Mouse (Mus musculus): ENCODE data around the gene Spocd1. TPM values are rescaled to one million over a fixed set of nuclear protein-coding genes. Genes with fewer than 3 reads are reported as not detected.
A peak's percentile ranks its signal among the peaks of the same experiment; 100 is the strongest.

Gene Spocd1
- polyA plus RNA-seq, 1 experiment from 2014 or later = not detected

DNA sequence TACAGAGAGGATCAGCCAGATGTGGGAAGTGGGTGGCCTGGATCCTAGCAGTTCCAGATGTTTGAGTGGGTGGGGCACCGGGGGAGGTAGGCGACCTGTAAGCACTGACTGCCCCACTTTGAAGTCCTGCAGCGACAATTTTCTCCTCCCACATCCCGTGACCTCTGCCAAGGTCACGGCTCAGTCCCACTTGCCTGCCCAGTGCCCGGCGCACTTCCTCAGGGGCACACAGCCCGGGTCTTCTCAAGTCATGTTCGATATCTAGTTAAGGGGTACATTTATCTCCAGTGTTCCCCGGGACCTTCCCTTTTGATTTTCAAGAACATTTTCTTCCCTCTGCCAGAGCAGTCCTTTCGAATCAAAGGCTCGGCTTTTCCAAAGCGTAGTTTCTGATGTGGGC is 23.0 kb upstream of the Spocd1 start:
- no peak overlapping the region for H3K27ac ChIP-seq
- no peak for ATAC-seq
- H3K27me3 ChIP-seq (replicated peaks) = no peaks in the 10 kb centered on the region
- peaks cover 7% of the 10 kb centered on the region; the same call in 1 of the 2 replicates for H3K4me1 ChIP-seq (replicated peaks)
- H3K9me3 ChIP-seq = no peaks in the 10 kb centered on the region
- no peak overlapping the region for H3K4me3 ChIP-seq (replicated peaks)
- no peaks in the 10 kb centered on the region for H3K36me3 ChIP-seq
- H3K9ac ChIP-seq = no peak overlapping the region
- H3K4me2 ChIP-seq (replicated peaks) = no peak overlapping the region
- WGBS = 69% methylated on average over 13 of the region's 13 CpGs

- no peak overlapping the region for H3K4me2 ChIP-seq (replicated peaks)
- no peak overlapping the region for H3K4me3 ChIP-seq (replicated peaks)
- 39% methylated on average over 3 of the region's 3 CpGs for WGBS
- no peak overlapping the region for H3K27ac ChIP-seq
- H3K9me3 ChIP-seq = no peaks in the 10 kb centered on the region
- H3K36me3 ChIP-seq = no peaks in the 10 kb centered on the region
- no peaks in the 10 kb centered on the region for H3K27me3 ChIP-seq (replicated peaks)
- no peak overlapping the region for H3K9ac ChIP-seq
- ATAC-seq = 0 out of 2 replicates have a peak, but pooled peaks have one; percentile 17
- peaks cover 12% of the 10 kb centered on the region for H3K4me1 ChIP-seq (replicated peaks)
These were observed 20.2 kb upstream of the Spocd1 start for GRCm38 (mm10) chr4:129908836-129909235.

DNA sequence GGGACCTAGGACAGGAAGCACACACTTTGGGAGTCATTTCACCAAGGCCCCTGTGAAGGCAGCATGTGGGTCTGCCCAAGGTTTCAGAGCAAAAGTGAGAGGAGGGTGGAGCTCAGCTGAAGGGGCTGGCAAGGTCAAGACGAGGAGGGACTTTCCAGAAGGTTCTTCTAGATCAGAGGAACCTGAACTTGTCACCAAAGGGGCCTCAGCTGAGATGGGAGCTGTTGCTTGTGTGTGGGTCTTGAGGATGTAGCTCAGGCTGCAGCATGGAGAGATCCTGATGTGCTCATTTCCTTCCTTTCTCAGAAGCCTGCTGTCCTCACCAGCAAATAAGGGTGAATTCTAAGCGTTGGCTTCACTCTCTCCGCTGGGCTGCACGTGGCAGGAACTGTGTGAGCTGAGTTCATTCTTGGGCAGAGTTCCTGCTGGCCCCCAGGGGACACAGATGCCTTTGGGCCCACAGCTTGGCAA is 19.8 kb upstream of the Spocd1 start:
- ATAC-seq = 0 out of 2 replicates have a peak, but pooled peaks have one; percentile 15
- no peaks in the 10 kb centered on the region for H3K36me3 ChIP-seq
- peaks cover 16% of the 10 kb centered on the region for H3K4me1 ChIP-seq (replicated peaks)
- H3K9me3 ChIP-seq = no peaks in the 10 kb centered on the region
- no peak overlapping the region for H3K27ac ChIP-seq
- H3K4me2 ChIP-seq (replicated peaks) = no peak overlapping the region
- WGBS = 55% methylated on average over 4 of the region's 4 CpGs
- no peaks in the 10 kb centered on the region for H3K27me3 ChIP-seq (replicated peaks)
- H3K4me3 ChIP-seq (replicated peaks) = no peak overlapping the region
- H3K9ac ChIP-seq = no peak overlapping the region

DNA sequence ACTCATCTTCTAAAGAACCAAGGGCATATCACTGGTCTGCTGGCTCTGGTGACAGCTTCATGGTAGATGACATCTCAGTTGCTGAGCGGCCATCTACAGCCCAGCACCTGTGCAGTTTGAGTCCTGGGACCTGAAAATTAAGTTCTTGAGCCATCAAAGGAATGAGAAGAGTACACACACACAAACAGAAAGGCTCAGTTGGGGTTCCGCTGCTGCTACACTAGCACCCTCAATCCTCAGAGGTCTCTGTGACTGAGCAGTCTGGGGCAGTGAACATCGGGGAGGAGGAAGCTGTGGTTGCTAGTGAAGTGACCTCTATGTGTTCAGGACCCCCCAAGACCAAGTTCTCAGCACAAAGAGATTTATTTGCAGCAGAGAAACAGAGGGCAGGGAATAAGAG is 16.1 kb upstream of the Spocd1 start:
- Histone ChIP-seq H3K9me3 (no peaks in the 10 kb centered on the region), H3K27me3 (replicated peaks) (no peaks in the 10 kb centered on the region)

GRCm38 (mm10) chr4:129913761-129914644 is 15.0 kb upstream of the Spocd1 start:
- peaks cover 16% of the 10 kb centered on the region for H3K4me1 ChIP-seq (replicated peaks)
- 6% methylated on average over 16 of the region's 16 CpGs for WGBS
- H3K9me3 ChIP-seq = no peaks in the 10 kb centered on the region
- H3K27me3 ChIP-seq (replicated peaks) = no peaks in the 10 kb centered on the region
- H3K9ac ChIP-seq = 0 out of 2 replicates have a peak overlapping the region, but pooled peaks have one; percentile 1
- H3K4me2 ChIP-seq (replicated peaks) = peak overlapping the region; percentile 52
- H3K4me3 ChIP-seq (replicated peaks) = no peak overlapping the region
- H3K27ac ChIP-seq = no peak overlapping the region
- peak; percentile 62; the same call in 1 of the 2 replicates for ATAC-seq
- H3K36me3 ChIP-seq = no peaks in the 10 kb centered on the region

More for the DNA sequence above, 16.1 kb upstream of the Spocd1 start:
- Histone ChIP-seq H3K4me1 (replicated peaks) (peaks cover 16% of the 10 kb centered on the region), H3K4me2 (replicated peaks) (no peak overlapping the region), H3K4me3 (replicated peaks) (no peak overlapping the region), H3K27ac (no peak overlapping the region), H3K36me3 (no peaks in the 10 kb centered on the region), H3K9ac (no peak overlapping the region)
- no peak for ATAC-seq
- WGBS = 74% methylated on average over 3 of the region's 3 CpGs

- H3K27ac ChIP-seq = no peak overlapping the region
- no peak overlapping the region for H3K9ac ChIP-seq
- no peak for ATAC-seq
- H3K4me1 ChIP-seq (replicated peaks) = peaks cover 9% of the 10 kb centered on the region
- no peak overlapping the region for H3K4me3 ChIP-seq (replicated peaks)
- no peaks in the 10 kb centered on the region for H3K27me3 ChIP-seq (replicated peaks)
- no peaks in the 10 kb centered on the region for H3K36me3 ChIP-seq
- no peaks in the 10 kb centered on the region for H3K9me3 ChIP-seq
- 65% methylated on average over 4 of the region's 4 CpGs for WGBS
- H3K4me2 ChIP-seq (replicated peaks) = no peak overlapping the region
These were observed 14.4 kb upstream of the Spocd1 start for GRCm38 (mm10) chr4:129914686-129915085.

- no peaks in the 10 kb centered on the region for H3K27me3 ChIP-seq (replicated peaks)
- no peak overlapping the region for H3K4me3 ChIP-seq (replicated peaks)
- H3K9me3 ChIP-seq = no peaks in the 10 kb centered on the region
- peaks cover 9% of the 10 kb centered on the region for H3K4me1 ChIP-seq (replicated peaks)
- H3K27ac ChIP-seq = no peak overlapping the region
- H3K36me3 ChIP-seq = no peaks in the 10 kb centered on the region
- no peak overlapping the region for H3K9ac ChIP-seq
- no peak overlapping the region for H3K4me2 ChIP-seq (replicated peaks)
- ATAC-seq = no peak
- WGBS = 70% methylated on average over 7 of the region's 7 CpGs
These were observed 13.6 kb upstream of the Spocd1 start for GRCm38 (mm10) chr4:129915349-129915988.

DNA sequence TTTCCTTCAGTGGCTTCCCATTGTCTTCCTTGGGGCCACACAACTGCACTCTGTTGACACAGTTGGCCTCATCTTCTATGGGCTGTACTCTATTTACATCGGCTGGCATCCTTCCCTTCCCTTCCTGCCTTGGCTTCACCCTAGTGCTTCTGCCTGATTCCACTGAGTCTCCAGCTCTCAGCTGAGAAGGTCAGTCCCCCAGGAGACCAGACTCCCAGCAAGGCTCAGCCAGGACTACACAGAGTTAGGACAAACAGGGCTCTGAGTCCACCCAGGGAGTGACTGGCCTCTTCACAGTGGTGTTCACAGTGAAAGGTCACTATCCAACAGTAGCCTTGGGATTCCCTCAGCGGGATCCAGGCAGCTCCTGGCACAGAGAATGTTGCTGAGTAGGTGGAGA is 12.9 kb upstream of the Spocd1 start:
- Histone ChIP-seq H3K4me1 (replicated peaks) (peaks cover 10% of the 10 kb centered on the region), H3K4me2 (replicated peaks) (no peak overlapping the region), H3K36me3 (no peaks in the 10 kb centered on the region), H3K9ac (no peak overlapping the region), H3K9me3 (no peaks in the 10 kb centered on the region), H3K27ac (0 out of 2 replicates have a peak overlapping the region, but pooled peaks have one; percentile 22), H3K4me3 (replicated peaks) (no peak overlapping the region), H3K27me3 (replicated peaks) (no peaks in the 10 kb centered on the region)
- ATAC-seq = no peak
- 41% methylated on average over 2 of the region's 2 CpGs for WGBS

DNA sequence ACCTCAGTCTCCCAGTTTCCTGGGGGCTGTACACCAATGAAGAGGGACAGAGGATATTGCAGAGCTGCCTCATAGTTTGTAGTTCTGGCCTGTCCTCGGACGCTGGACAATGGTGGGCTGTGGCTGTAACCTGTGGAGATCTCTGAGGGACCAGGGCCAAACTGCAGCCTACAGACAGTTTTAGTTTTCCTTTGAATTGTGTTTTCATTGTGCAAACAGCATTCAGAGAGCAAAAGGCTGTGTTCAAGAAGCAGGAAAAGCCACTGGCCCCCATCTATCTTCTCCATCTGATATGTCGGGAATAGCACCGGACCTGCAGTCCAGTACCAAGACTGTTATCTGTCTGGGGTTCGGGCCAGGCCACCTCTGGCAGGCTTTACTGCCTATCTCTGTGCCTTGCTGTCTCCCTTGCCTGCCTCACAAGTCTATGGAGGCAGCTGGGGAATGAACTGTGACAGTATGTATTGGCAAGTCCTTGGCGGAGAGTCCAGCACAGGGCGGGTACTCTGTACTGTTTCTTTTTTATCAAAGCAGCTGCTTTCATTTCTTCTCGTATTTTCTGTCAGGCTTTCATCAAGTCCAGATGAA is 11.9 kb upstream of the Spocd1 start:
- no peaks in the 10 kb centered on the region for H3K36me3 ChIP-seq
- H3K9ac ChIP-seq = no peak overlapping the region
- H3K4me3 ChIP-seq (replicated peaks) = no peak overlapping the region
- WGBS = 51% methylated on average over 8 of the region's 8 CpGs
- no peaks in the 10 kb centered on the region for H3K9me3 ChIP-seq
- H3K4me1 ChIP-seq (replicated peaks) = peaks cover 12% of the 10 kb centered on the region
- no peak for ATAC-seq
- H3K27me3 ChIP-seq (replicated peaks) = no peaks in the 10 kb centered on the region
- H3K4me2 ChIP-seq (replicated peaks) = no peak overlapping the region
- no peak overlapping the region for H3K27ac ChIP-seq

GRCm38 (mm10) chr4:129918464-129918863 is 10.6 kb upstream of the Spocd1 start:
- H3K9ac ChIP-seq = no peak overlapping the region
- H3K9me3 ChIP-seq = no peaks in the 10 kb centered on the region
- no peak overlapping the region for H3K4me2 ChIP-seq (replicated peaks)
- H3K4me1 ChIP-seq (replicated peaks) = peaks cover 11% of the 10 kb centered on the region
- H3K27me3 ChIP-seq (replicated peaks) = no peaks in the 10 kb centered on the region
- no peak overlapping the region for H3K27ac ChIP-seq
- WGBS = 73% methylated on average over 5 of the region's 5 CpGs
- ATAC-seq = no peak
- no peaks in the 10 kb centered on the region for H3K36me3 ChIP-seq
- no peak overlapping the region for H3K4me3 ChIP-seq (replicated peaks)

DNA sequence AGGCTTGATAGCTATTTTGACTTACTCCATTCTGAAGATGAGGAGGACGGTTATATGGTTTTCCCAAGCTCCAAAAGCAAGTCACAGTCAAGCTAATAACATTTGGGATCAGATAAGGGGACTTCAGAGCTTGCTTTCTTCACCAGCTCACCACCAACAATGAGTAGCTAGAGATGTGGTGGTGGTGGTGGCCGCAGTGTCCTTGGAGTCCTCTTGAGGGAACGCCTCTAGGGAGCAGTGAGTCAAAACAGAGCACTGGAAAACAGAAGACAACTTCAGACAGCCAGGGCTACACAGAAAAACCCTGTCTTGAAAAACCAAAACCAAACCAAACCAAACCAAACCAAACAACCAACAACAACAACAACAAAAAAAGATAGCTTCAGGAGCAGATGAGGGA is 10.1 kb upstream of the Spocd1 start:
- Histone ChIP-seq H3K27ac (no peak overlapping the region), H3K4me1 (replicated peaks) (peaks cover 6% of the 10 kb centered on the region), H3K9ac (no peak overlapping the region), H3K27me3 (replicated peaks) (no peaks in the 10 kb centered on the region), H3K4me2 (replicated peaks) (no peak overlapping the region), H3K9me3 (no peaks in the 10 kb centered on the region), H3K4me3 (replicated peaks) (no peak overlapping the region), H3K36me3 (no peaks in the 10 kb centered on the region)
- ATAC-seq = no peak
- 79% methylated on average over 3 of the region's 3 CpGs for WGBS
